Mouse (Mus musculus): ENCODE measurements around the gene Nav2. TPM values are rescaled to one million over a fixed set of nuclear protein-coding genes. Genes with fewer than 3 reads are reported as not detected.

The Nav2 gene
- total and polyA plus RNA-seq, 3 experiments = under 0.01 TPM; not detected in 2

DNA sequence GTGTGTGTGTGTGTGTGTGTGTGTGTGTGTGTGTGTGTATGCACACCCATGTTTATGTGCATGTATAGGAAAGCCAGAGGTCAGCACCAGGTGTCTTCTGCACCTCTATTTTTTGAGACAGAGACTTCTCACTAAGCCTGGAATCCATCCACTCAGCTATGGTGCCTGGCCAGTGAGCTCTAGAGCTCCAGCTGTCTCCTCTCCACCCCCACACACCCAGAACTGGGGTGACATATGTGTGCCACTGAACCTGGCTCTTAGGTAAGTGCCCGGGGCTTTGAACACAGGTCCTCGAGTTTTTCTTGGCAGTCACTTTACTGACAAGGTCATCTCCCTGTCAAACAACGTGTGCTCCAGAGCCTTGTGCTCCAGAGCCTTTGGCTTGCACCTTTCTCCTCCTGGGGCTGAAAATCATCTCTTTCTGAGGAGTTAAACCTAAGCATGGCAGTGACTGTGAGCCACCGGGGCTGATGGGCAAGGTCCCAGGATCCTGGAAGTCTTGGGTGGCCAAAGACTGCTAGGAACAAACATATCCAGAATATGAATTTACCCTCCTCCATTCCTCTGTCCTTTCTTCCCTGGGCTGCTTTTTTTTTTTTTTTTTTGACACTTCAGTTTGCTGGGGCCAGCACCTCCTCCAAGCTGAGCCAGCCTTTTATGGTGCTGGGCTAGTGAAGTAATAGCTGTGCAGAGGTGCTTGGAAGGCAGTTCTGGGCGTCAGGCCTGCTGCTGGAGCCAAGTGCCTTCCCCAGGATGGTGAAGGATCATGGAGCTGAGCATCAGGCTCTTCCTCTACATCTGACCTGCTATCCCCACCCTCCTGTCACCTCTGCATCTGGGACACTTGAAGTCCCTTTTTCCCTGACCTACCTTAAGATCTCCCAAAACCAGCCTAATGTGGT is 298.5 kb downstream of the Nav2 start:
- no peak for TF ChIP-seq MYC (IDR thresholded peaks at IDR 0.05; ENCODE audit: low read depth, low read length)
- TF ChIP-seq ZKSCAN1 (IDR thresholded peaks at IDR 0.05; ENCODE audit: borderline replicate concordance, low read depth, low read length) = no peak
- dilution Hi-C loops (cut with MboI; ENCODE audit: extremely low pct_ligation_motif_present, extremely low pct_unique_long_range_greater_than_20kb, low sequenced_read_pairs) = no loop called here
- in situ Hi-C loops (cut with MboI; ENCODE audit: low pct_ligation_motif_present, low pct_unique_long_range_greater_than_20kb, low sequenced_read_pairs) = no loop called here
- H3K4me2 ChIP-seq (ENCODE audit: insufficient read depth, low read depth, poor library complexity, severe bottlenecking) = no peak overlapping the region
- no peak overlapping the region for H3K4me3 ChIP-seq (replicated peaks in 1 of 3; ENCODE audit: low read depth in 2 of 3, low read length in 2 of 3, poor library complexity in 1 of 3)
- H3K79me2 ChIP-seq (replicated peaks; ENCODE audit: control insufficient read depth, extremely low read depth, insufficient read depth, poor library complexity, severe bottlenecking) = no peaks in the 10 kb centered on the region
- H3K36me3 ChIP-seq (replicated peaks in 1 of 2; ENCODE audit: control insufficient read depth in 1 of 2, insufficient read depth in 1 of 2, low read length in 1 of 2) = no peaks in the 10 kb centered on the region
- H3K9me3 ChIP-seq (replicated peaks; ENCODE audit: low read length) = no peaks in the 10 kb centered on the region
- H3K27ac ChIP-seq (ENCODE audit: insufficient read depth, low read depth) = no peak overlapping the region
- no peak overlapping the region for H3K9ac ChIP-seq (ENCODE audit: insufficient read depth, low read depth)
- peaks cover 2 to 5% of the 10 kb centered on the region in 2 experiments; a peak in 3 of 4 replicates for H3K4me1 ChIP-seq (ENCODE audit: control insufficient read depth in 1 of 2, insufficient read depth in 2 of 2)
- no peak for DNase-seq (ENCODE audit: extremely low read depth)
- H3K27me3 ChIP-seq (replicated peaks) = peaks cover 73% of the 10 kb centered on the region

DNA sequence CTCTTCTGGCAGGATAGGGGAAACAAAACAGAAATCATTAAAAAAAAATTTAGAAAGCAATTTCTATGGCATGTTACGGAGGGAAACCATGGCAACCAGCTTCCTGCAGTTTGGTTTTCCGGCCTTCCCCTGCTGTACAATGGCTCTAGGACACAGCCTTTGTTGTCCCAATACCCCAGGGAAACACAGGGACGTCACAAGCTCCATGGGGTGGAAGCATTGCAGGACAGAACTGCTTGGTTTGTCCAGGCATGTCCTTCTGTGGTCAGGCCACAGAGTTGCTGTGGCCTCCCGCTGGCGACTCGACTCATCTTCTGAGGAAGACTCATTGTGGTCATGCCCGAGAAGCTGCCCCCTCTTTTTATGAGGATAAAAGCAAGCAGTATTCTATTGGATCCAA is 301.0 kb downstream of the Nav2 start:
- no peak for TF ChIP-seq ZKSCAN1 (IDR thresholded peaks at IDR 0.05; ENCODE audit: borderline replicate concordance, low read depth, low read length)
- TF ChIP-seq E2F4 (IDR thresholded peaks at IDR 0.05; ENCODE audit: insufficient replicate concordance, low read depth, low read length) = no peak
- TF ChIP-seq SMC3 (IDR thresholded peaks at IDR 0.05; ENCODE audit: low read depth, low read length) = no peak
- no peak for TF ChIP-seq EP300 (IDR thresholded peaks at IDR 0.05; ENCODE audit: low read length)
- no peak for TF ChIP-seq PAX5 (IDR thresholded peaks at IDR 0.05; ENCODE audit: low read length)
- no peak for TF ChIP-seq GABPA (IDR thresholded peaks at IDR 0.05; ENCODE audit: insufficient replicate concordance, low read depth, low read length)
- TF ChIP-seq SIN3A (IDR thresholded peaks at IDR 0.05; ENCODE audit: low read length) = no peak
- no peak for TF ChIP-seq BHLHE40 (IDR thresholded peaks at IDR 0.05; ENCODE audit: low read depth, low read length)
- no peak for TF ChIP-seq ZMIZ1 (IDR thresholded peaks at IDR 0.05; ENCODE audit: low read depth, low read length)
- no peak for TF ChIP-seq IRF4 (IDR thresholded peaks at IDR 0.05; ENCODE audit: low read depth, low read length)
- no peak for TF ChIP-seq ZNF384 (IDR thresholded peaks at IDR 0.05; ENCODE audit: low read depth, low read length)
- Histone ChIP-seq H3K4me2 (ENCODE audit: insufficient read depth, low read depth, poor library complexity, severe bottlenecking) (no peak overlapping the region), H3K4me1 (ENCODE audit: control insufficient read depth in 1 of 2, insufficient read depth in 2 of 2) (peaks cover 2 to 5% of the 10 kb centered on the region in 2 experiments; a peak in 3 of 4 replicates), H3K9me3 (replicated peaks; ENCODE audit: low read length) (no peaks in the 10 kb centered on the region), H3K4me3 (replicated peaks in 1 of 3; ENCODE audit: low read depth in 2 of 3, low read length in 2 of 3, poor library complexity in 1 of 3) (no peak overlapping the region), H3K79me2 (replicated peaks; ENCODE audit: control insufficient read depth, extremely low read depth, insufficient read depth, poor library complexity, severe bottlenecking) (no peaks in the 10 kb centered on the region), H3K36me3 (replicated peaks in 1 of 2; ENCODE audit: control insufficient read depth in 1 of 2, insufficient read depth in 1 of 2, low read length in 1 of 2) (no peaks in the 10 kb centered on the region), H3K9ac (ENCODE audit: insufficient read depth, low read depth) (no peak overlapping the region), H3K27me3 (replicated peaks) (peaks cover 77% of the 10 kb centered on the region), H3K27ac (ENCODE audit: insufficient read depth, low read depth) (no peak overlapping the region)
- in situ Hi-C loops (cut with MboI; ENCODE audit: low pct_ligation_motif_present, low pct_unique_long_range_greater_than_20kb, low sequenced_read_pairs) (no loop called here), dilution Hi-C loops (cut with MboI; ENCODE audit: extremely low pct_ligation_motif_present, extremely low pct_unique_long_range_greater_than_20kb, low sequenced_read_pairs) (no loop called here)
- no peak for DNase-seq (ENCODE audit: extremely low read depth)
